ENCODE assay signal across 17 mouse cellular contexts in genomic region chr6:145186096-145186495, GRCm38 (mm10). TPM values are rescaled to one million over a fixed set of nuclear protein-coding genes. Genes with fewer than 3 reads are reported as not detected.
DNase-seq lines count a peak whose midpoint lies in the region; TF ChIP-seq lines count a peak whose summit lies in the region.
"Had no signal": no experiment of that assay in that cellular context is flagged by ENCODE, and none has a peak within 500 bp of the region (broad histone marks: within the 10 kb centered on the region; RNA-seq: fewer than 3 reads in every experiment).

No protein-coding gene starts in this region.

- H3K9ac ChIP-seq in ES-Bruce4 (ENCODE audit: low read depth, poor library complexity, severe bottlenecking), result no peak overlapping the region
- H3K9ac ChIP-seq: hindbrain, embryonic 12.5 days; hindbrain, embryonic 15.5 days had no signal

- 83% methylated on average over 1 of the region's 1 CpGs for WGBS in cerebellum, adult 2 months

- no peak for TF ChIP-seq EP300 in ES-Bruce4 (IDR thresholded peaks at IDR 0.05; ENCODE audit: insufficient read depth, low read depth, low read length)

- no peak for TF ChIP-seq POLR2A in cerebellum, adult 2 months (IDR thresholded peaks at IDR 0.05; ENCODE audit: borderline replicate concordance, insufficient read depth, low read length)
- no peak for TF ChIP-seq POLR2A in ES-Bruce4 (IDR thresholded peaks at IDR 0.05; ENCODE audit: insufficient read depth, low read length)

- H3K4me3 ChIP-seq in cerebellum, adult 2 months (replicated peaks; ENCODE audit: insufficient read depth, low read depth, low read length), result no peak overlapping the region
- no peak overlapping the region for H3K4me3 ChIP-seq in ES-Bruce4 (ENCODE audit: low read depth, low read length)
- H3K4me3 ChIP-seq: forebrain, embryonic 10.5 days; hindbrain, embryonic 12.5 days; hindbrain, embryonic 15.5 days had no signal

- H3K9me3 ChIP-seq in ES-Bruce4 (replicated peaks; ENCODE audit: control insufficient read depth, insufficient read depth, low read length, poor library complexity, severe bottlenecking), result no peaks in the 10 kb centered on the region
- H3K9me3 ChIP-seq: forebrain, embryonic 10.5 days; hindbrain, embryonic 12.5 days; hindbrain, embryonic 15.5 days had no signal

- no peaks in the 10 kb centered on the region for H3K4me1 ChIP-seq in cerebellum, adult 2 months (ENCODE audit: control insufficient read depth, insufficient read depth, low read length)
- no peaks in the 10 kb centered on the region for H3K4me1 ChIP-seq in ES-Bruce4 (ENCODE audit: control insufficient read depth, insufficient read depth, low read length)
- H3K4me1 ChIP-seq: hindbrain, embryonic 12.5 days; hindbrain, embryonic 15.5 days had no signal

- DNase-seq in cerebellum, postnatal 14 days, result peak; percentile 13 to 59
- DNase-seq in cerebellum, adult 2 months, result no peak
- DNase-seq in kidney, postnatal 10 days, result peak; percentile 21
- DNase-seq in kidney, adult 18-20 months, result no peak
- DNase-seq in spleen, postnatal 36 days (ENCODE audit: low spot score in 2 of 2), result no peak
- DNase-seq: adrenal gland, adult 2 months; adrenal gland, postnatal 14 days; B cell, adult 2 months; cerebellum, adult 11-12 months; cerebellum, adult 9-11 months; gastrocnemius, postnatal 25 days; heart, adult 18-20 months had no signal

- TF ChIP-seq CTCF in cerebellum, adult 2 months (IDR thresholded peaks at IDR 0.05; ENCODE audit: borderline replicate concordance, insufficient read depth, low read depth, low read length), result no peak
- TF ChIP-seq CTCF in ES-Bruce4 (IDR thresholded peaks at IDR 0.05; ENCODE audit: low read depth, low read length), result no peak

- no peak overlapping the region for H3K27ac ChIP-seq in cerebellum, adult 2 months (ENCODE audit: insufficient read depth, low read length)
- peak overlapping the region; percentile 58; the same call in 1 of the 2 replicates for H3K27ac ChIP-seq in ES-Bruce4 (ENCODE audit: insufficient read depth, low read length)
- H3K27ac ChIP-seq: forebrain, embryonic 10.5 days; hindbrain, embryonic 12.5 days; hindbrain, embryonic 15.5 days had no signal

- no peaks in the 10 kb centered on the region for H3K27me3 ChIP-seq in cerebellum, adult 2 months (ENCODE audit: control insufficient read depth, insufficient read depth, low read length)
- H3K27me3 ChIP-seq in ES-Bruce4 (ENCODE audit: control insufficient read depth, insufficient read depth, low read length, poor library complexity, severe bottlenecking), result no peaks in the 10 kb centered on the region
- H3K27me3 ChIP-seq: CH12.LX; hindbrain, embryonic 12.5 days; hindbrain, embryonic 15.5 days had no signal

- H3K36me3 ChIP-seq in ES-Bruce4 (ENCODE audit: control insufficient read depth, insufficient read depth, low read length, poor library complexity, severe bottlenecking), result no peaks in the 10 kb centered on the region
- H3K36me3 ChIP-seq: forebrain, embryonic 10.5 days; hindbrain, embryonic 12.5 days; hindbrain, embryonic 15.5 days had no signal

RNA-seq across cellular contexts. Expression of gene Casc1, which starts 24.7 kb away (rescaled TPM):
- polyA plus RNA-seq in cerebellum, adult 2 months (2012; rRNA removed), result 1.3 and 1.4 TPM in 2 replicates
- polyA plus RNA-seq in ES-Bruce4 (2011; ENCODE audit: insufficient read depth, insufficient read length, low read depth, missing spikeins), result 0.55 and 1.1 TPM in 2 replicates

RNA-seq across cellular contexts. Expression of gene Etfrf1, which starts 24.8 kb away (rescaled TPM):
- polyA plus RNA-seq in cerebellum, adult 2 months (2012; rRNA removed), result 33.9 and 37.1 TPM in 2 replicates
- polyA plus RNA-seq in ES-Bruce4 (2011; ENCODE audit: insufficient read depth, insufficient read length, low read depth, missing spikeins), result 24.6 and 28.6 TPM in 2 replicates

Comparison
In these comparisons a context has a peak if more than half of its experiments do, and no peak if none do; other contexts are left out.
1. DNase-seq: peak in cerebellum, postnatal 14 days (2 of 2) and kidney, postnatal 10 days (single experiment); none in cerebellum, adult 2 months (0 of 2), kidney, adult 18-20 months (single experiment) and spleen, postnatal 36 days (0 of 2).